Mouse (Mus musculus): Measurements from ENCODE around the gene Kalrn.

GRCm38 (mm10) chr16:34063313-34063712 is 510.0 kb downstream of the Kalrn start:
- TF ChIP-seq CTCF (IDR thresholded peaks at IDR 0.05; ENCODE audit: low read depth) = no peak
- TF ChIP-seq EP300 (IDR thresholded peaks at IDR 0.05; ENCODE audit: low read depth) = no peak

Data from heart, postnatal 0 days (tissue).